Mouse (Mus musculus) stomach, postnatal 0 days (tissue): ENCODE results near the gene Lrrc40. TPM values are rescaled to one million over a fixed set of nuclear protein-coding genes. Genes with fewer than 3 reads are reported as not detected.
"Not testable (repeated sequence)": the region's sequence is repeated elsewhere in the genome, so short reads cannot be mapped to it uniquely, and the experiment has no call there.

ENCODE experiments used
- ATAC-seq: fragments of 200-750 bp; cut with Nextera tagmentation; 2 replicates; pipeline ENCODE4 v1.8.0; 2017; ENCODE audit not compliant: low FRiP score, low TSS enrichment
- DNase-seq: peaks from one replicate; pipeline ENCODE4 v3.0.0-alpha.2; 2016; ENCODE audit warnings: low spot score
- H3K27ac ChIP-seq: fragments of 300-500 bp; sonication (generic); replicated peaks from 2 replicates; pipeline ENCODE4 v1.5.1; 2014; ENCODE audit warnings: mild to moderate bottlenecking, control low read depth
- H3K27me3 ChIP-seq: fragments of 300-500 bp; sonication (generic); 2 replicates; pipeline ENCODE4 v1.6.1; 2014; ENCODE audit warnings: low read length; ENCODE audit not compliant: control insufficient read depth, insufficient read depth
- H3K36me3 ChIP-seq: fragments of 300-500 bp; sonication (generic); 2 replicates; pipeline ENCODE4 v1.6.1; 2014; ENCODE audit warnings: low read length, mixed read lengths; ENCODE audit not compliant: control insufficient read depth, insufficient read depth
- H3K4me1 ChIP-seq: fragments of 300-500 bp; sonication (generic); replicated peaks from 2 replicates; pipeline ENCODE4 v1.6.1; 2014; ENCODE audit warnings: antibody characterized with exemption; ENCODE audit not compliant: control insufficient read depth, insufficient read depth
- H3K4me2 ChIP-seq: fragments of 300-500 bp; sonication (generic); replicated peaks from 2 replicates; pipeline ENCODE4 v1.6.1; 2014; ENCODE audit warnings: low read depth, mild to moderate bottlenecking, control low read depth, moderate library complexity
- H3K4me3 ChIP-seq: fragments of 300-500 bp; sonication (generic); 2 replicates; pipeline ENCODE4 v1.5.1; 2014; ENCODE audit warnings: low read depth, low read length, control low read depth
- H3K9ac ChIP-seq: fragments of 300-500 bp; sonication (generic); 2 replicates; pipeline ENCODE4 v1.6.1; 2014; ENCODE audit warnings: mild to moderate bottlenecking, low read length, control low read depth, mixed read lengths
- H3K9me3 ChIP-seq: fragments of 300-500 bp; sonication (generic); 2 replicates; pipeline ENCODE4 v1.6.1; 2016; ENCODE audit warnings: low read length; ENCODE audit not compliant: control insufficient read depth
- CTCF ChIP-seq: IDR thresholded peaks from 2 replicates; pipeline ENCODE4 v1.5.1; 2016; ENCODE audit warnings: antibody characterized with exemption, low read depth, mild to moderate bottlenecking, moderate library complexity
- EP300 ChIP-seq: optimal IDR thresholded peaks from 2 replicates; pipeline ENCODE3; 2016; ENCODE audit warnings: antibody characterized with exemption
- WGBS: fragments of 180-500 bp; shearing (Covaris S2); extraction: QIAGEN DNeasy Blood & Tissue Kit; methylation state at CpG from one replicate; pipeline ENCODE4 v1.1.7; 2014; 5-methylcytosine and 5-hydroxymethylcytosine counted together
- polyA plus RNA-seq: library from polyadenylated mRNA; unstranded; fragments of >200 nt; fragmentation: Nextera tagmentation; extraction: Ambion mirVana; gene quantifications from 2 replicates; pipeline ENCODE4 v1.2.1, GENCODE M21; 2015

Lrrc40 gene
- polyA plus RNA-seq, 1 experiment from 2014 or later: 24.0 TPM

DNA sequence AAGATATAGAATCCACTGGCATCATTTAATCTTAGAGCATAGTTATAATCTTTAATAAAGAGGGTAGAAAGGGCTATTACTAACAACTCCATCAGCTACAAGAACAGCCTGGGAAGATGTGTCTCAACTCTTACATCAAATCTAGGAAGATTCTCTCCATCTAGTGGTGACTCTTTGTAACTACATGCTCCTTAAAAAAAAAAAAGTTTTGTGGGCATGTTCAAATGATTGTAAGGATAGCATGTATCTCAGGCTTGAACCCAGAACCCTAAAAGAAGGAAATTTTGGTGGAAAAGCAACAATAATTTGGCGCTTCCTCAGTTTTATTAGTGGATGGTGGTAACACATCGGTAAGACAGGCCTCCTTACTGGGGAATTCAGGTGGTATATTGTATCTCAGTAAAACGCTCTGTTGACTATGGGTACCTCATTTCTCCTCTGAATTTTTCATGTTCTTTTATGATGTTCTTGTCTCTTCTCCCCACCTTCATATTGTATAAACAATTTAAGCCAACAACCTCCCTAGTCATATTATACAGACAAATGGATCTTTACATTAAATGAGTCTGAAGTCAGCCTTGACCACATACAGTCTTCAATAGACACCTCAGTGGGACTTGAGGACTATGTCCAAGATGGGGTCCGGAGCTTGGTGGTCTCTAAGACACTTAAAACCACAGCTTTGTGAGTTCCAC, 40.4 kb downstream of the Lrrc40 start:
- DNase-seq: no peak
- TF ChIP-seq CTCF (peak; percentile 77), EP300 (no peak)
- H3K36me3 ChIP-seq: no peaks in the 10 kb centered on the region
- ATAC-seq: no peak
- no peaks in the 10 kb centered on the region for H3K9me3 ChIP-seq
- H3K4me2 ChIP-seq: no peak overlapping the region
- H3K27me3 ChIP-seq: no peaks in the 10 kb centered on the region
- no peaks in the 10 kb centered on the region for H3K4me1 ChIP-seq
- H3K27ac ChIP-seq: no peak overlapping the region
- no peak overlapping the region for H3K9ac ChIP-seq
- H3K4me3 ChIP-seq: no peak overlapping the region
- WGBS: 50% methylated on average over 4 of the region's 4 CpGs

DNA sequence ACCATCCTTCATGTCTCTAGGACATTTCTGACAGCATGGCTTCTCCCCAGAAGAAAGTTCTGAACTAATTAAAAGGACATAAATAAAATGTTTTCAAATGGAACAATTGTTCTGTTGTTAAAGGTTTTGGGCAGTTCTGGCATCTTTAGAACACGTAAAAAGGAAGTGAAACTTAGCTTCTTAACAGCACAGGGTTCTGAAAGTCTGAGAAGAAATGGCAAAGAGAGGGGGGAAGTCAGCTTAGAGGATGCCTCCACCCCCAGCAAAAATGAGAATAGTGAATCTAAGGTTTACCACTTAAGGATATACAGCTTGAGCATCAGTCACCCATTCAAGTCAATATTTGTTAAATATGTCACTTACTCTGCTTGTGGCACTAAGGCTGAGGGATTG, 40.9 kb downstream of the Lrrc40 start:
- Histone ChIP-seq H3K4me3 (no peak overlapping the region), H3K4me1 (no peaks in the 10 kb centered on the region), H3K36me3 (no peaks in the 10 kb centered on the region), H3K27ac (no peak overlapping the region), H3K9me3 (no peaks in the 10 kb centered on the region), H3K27me3 (no peaks in the 10 kb centered on the region), H3K4me2 (no peak overlapping the region), H3K9ac (no peak overlapping the region)
- 57% methylated on average over 1 of the region's 1 CpGs for WGBS
- ATAC-seq: no peak
- no peak for DNase-seq
- TF ChIP-seq CTCF (no peak), EP300 (no peak)

DNA sequence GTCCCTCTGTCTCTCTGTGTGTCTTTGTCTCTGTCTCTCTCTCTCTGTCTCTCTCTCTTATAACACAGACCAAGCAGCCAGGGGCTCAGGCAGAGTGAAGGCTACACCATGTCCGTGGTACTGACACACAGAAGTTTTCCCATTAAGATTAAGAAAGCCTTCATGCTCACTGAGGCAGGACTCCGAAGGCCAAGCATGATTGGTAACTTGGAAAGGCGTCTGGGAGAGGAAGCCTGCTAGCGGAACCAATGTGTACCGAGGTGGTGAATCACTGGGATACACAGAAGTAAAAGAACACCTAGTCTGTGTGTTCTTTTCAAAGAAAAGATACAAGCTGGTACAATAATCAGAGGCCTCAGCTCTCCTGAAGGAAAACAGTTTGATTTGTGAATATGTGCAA, 41.4 kb downstream of the Lrrc40 start:
- no peak overlapping the region for H3K9ac ChIP-seq
- no peaks in the 10 kb centered on the region for H3K9me3 ChIP-seq
- H3K27me3 ChIP-seq: no peaks in the 10 kb centered on the region
- H3K27ac ChIP-seq: no peak overlapping the region
- H3K4me3 ChIP-seq: no peak overlapping the region
- ATAC-seq (no peak), DNase-seq (no peak)
- WGBS: 68% methylated on average over 5 of the region's 5 CpGs
- no peak for TF ChIP-seq CTCF
- no peak for TF ChIP-seq EP300
- no peaks in the 10 kb centered on the region for H3K36me3 ChIP-seq
- H3K4me1 ChIP-seq: no peaks in the 10 kb centered on the region
- H3K4me2 ChIP-seq: no peak overlapping the region

DNA sequence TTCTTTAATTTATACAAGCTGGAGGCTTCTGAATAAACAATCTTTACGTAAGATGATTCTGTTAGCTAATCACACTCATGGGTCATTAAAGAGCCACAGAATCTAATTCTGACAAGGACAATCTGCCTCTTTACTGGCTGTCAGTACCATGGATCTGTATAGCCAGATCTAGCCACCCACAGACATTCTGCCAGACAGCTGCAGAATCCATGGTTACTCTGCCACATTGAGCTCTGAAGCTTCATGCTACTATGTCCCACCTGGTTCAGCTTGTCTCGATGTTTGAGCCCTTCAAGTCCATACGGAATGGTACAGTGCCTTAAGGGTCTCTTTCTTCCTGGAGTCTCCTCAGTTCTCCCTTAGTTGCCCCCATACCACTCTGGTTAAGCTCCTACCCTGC, 55.1 kb downstream of the Lrrc40 start:
- H3K36me3 ChIP-seq: no peaks in the 10 kb centered on the region
- DNase-seq (no peak), ATAC-seq (no peak)
- no peaks in the 10 kb centered on the region for H3K27me3 ChIP-seq
- H3K4me1 ChIP-seq: no peaks in the 10 kb centered on the region
- no peak overlapping the region for H3K9ac ChIP-seq
- no peak overlapping the region for H3K4me3 ChIP-seq
- 66% methylated on average over 3 of the region's 3 CpGs for WGBS
- no peak overlapping the region for H3K27ac ChIP-seq
- no peak overlapping the region for H3K4me2 ChIP-seq
- H3K9me3 ChIP-seq: no peaks in the 10 kb centered on the region
- TF ChIP-seq EP300 (no peak), CTCF (no peak)

- Histone ChIP-seq H3K27me3 (no peaks in the 10 kb centered on the region), H3K9me3 (no peaks in the 10 kb centered on the region), H3K9ac (no peak overlapping the region), H3K4me1 (no peaks in the 10 kb centered on the region), H3K27ac (no peak overlapping the region), H3K4me3 (no peak overlapping the region), H3K4me2 (no peak overlapping the region), H3K36me3 (no peaks in the 10 kb centered on the region)
- no peak for TF ChIP-seq CTCF
- no peak for TF ChIP-seq EP300
- WGBS: 66% methylated on average over 4 of the region's 4 CpGs
- ATAC-seq (no peak), DNase-seq (no peak)
Measured at GRCm38 (mm10) chr3:158093919-158094318, 57.5 kb downstream of the Lrrc40 start.

- not testable (repeated sequence) for H3K9me3 ChIP-seq
Measured at GRCm38 (mm10) chr3:158102043-158102442, 65.6 kb downstream of the Lrrc40 start.

DNA sequence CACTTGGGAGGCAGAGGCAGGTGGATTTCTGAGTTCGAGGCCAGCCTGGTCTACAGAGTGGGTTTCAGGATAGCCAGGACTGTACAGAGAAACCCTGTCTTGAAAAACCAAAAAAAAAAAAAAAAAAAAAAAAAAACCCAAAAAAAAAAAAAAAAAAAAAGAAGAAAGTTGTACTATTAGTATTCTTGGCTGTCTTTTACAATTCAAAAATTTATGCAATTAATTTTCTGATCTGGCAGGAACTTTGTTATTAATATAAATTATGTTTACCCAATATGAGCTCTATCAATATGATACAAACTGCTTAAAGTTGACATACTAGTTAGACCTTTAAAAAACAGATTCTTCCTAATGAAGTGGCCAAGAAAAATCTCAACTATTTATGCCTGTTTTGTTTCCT, 66.1 kb downstream of the Lrrc40 start:
- not testable (repeated sequence) for H3K4me1 ChIP-seq, H3K4me2 ChIP-seq, H3K9me3 ChIP-seq, H3K27me3 ChIP-seq, H3K36me3 ChIP-seq, H3K27ac ChIP-seq, H3K9ac ChIP-seq, DNase-seq, ATAC-seq, H3K4me3 ChIP-seq
- 73% methylated on average over 1 of the region's 1 CpGs for WGBS

More at GRCm38 (mm10) chr3:158102043-158102442, 65.6 kb downstream of the Lrrc40 start:
- H3K36me3 ChIP-seq, DNase-seq, H3K4me2 ChIP-seq, ATAC-seq, H3K27me3 ChIP-seq, H3K9ac ChIP-seq, H3K4me1 ChIP-seq, H3K4me3 ChIP-seq, H3K27ac ChIP-seq: not testable (repeated sequence)
- WGBS: 76% methylated on average over 8 of the region's 10 CpGs
